Mouse (Mus musculus) thymus, adult 2 months (tissue): ENCODE data around the gene Ccnyl1. TPM values are rescaled to one million over a fixed set of nuclear protein-coding genes. Genes with fewer than 3 reads are reported as not detected.

ENCODE experiments used
- DNase-seq: peaks from one replicate; pipeline ENCODE4 v3.0.0; 2021
- H3K27ac ChIP-seq: fragments of 200-500 bp; 2 replicates; pipeline ENCODE4 v1.5.1; 2012; ENCODE audit warnings: low read length, control low read depth; ENCODE audit not compliant: control insufficient read depth, insufficient read depth
- H3K27me3 ChIP-seq: fragments of 200-500 bp; 2 replicates; pipeline ENCODE4 v1.6.1; 2012; ENCODE audit warnings: mild to moderate bottlenecking, low read length, moderate library complexity, mixed read lengths; ENCODE audit not compliant: control insufficient read depth, insufficient read depth
- H3K36me3 ChIP-seq: fragments of 200-500 bp; 2 replicates; pipeline ENCODE4 v1.6.1; 2012; ENCODE audit warnings: mild to moderate bottlenecking, low read length, moderate library complexity; ENCODE audit not compliant: control insufficient read depth, insufficient read depth
- H3K4me1 ChIP-seq: fragments of 200-500 bp; replicated peaks from 2 replicates; pipeline ENCODE4 v1.6.1; 2012; ENCODE audit warnings: low read length; ENCODE audit not compliant: control insufficient read depth, insufficient read depth
- H3K4me3 ChIP-seq: fragments of 200-500 bp; 2 replicates; pipeline ENCODE4 v1.5.1; 2012; ENCODE audit warnings: mild to moderate bottlenecking, low read length, control low read depth, moderate library complexity; ENCODE audit not compliant: control insufficient read depth, insufficient read depth
- CTCF ChIP-seq: fragments of 200-500 bp; IDR thresholded peaks from 2 replicates; pipeline ENCODE4 v1.5.1; 2012; ENCODE audit warnings: mild to moderate bottlenecking, control low read depth, low read length, moderate library complexity, borderline replicate concordance; ENCODE audit not compliant: control insufficient read depth, poor library complexity, insufficient read depth; ENCODE audit errors: extremely low read depth
- POLR2A ChIP-seq: fragments of 200-500 bp; IDR thresholded peaks from 2 replicates; pipeline ENCODE4 v1.6.1; 2012; ENCODE audit warnings: mild to moderate bottlenecking, low read length, control low read depth, moderate library complexity; ENCODE audit not compliant: control insufficient read depth, poor library complexity, insufficient read depth; ENCODE audit errors: extremely low read depth
- WGBS: fragments of 180-500 bp; shearing (Covaris S2); methylation state at CpG from one replicate; pipeline ENCODE4 v1.1.7; 2018; 5-methylcytosine and 5-hydroxymethylcytosine counted together
- polyA plus RNA-seq: library from polyadenylated mRNA; depleted of rRNA; stranded (reverse); fragments of >200 nt; gene quantifications from 2 replicates; pipeline ENCODE4 v1.2.3, GENCODE M21; 2012

The Ccnyl1 gene
- polyA plus RNA-seq, 1 experiment = 13.2 TPM

- peak overlapping the region; percentile 90 for H3K4me3 ChIP-seq
- H3K27ac ChIP-seq = no peak overlapping the region
- H3K4me1 ChIP-seq = peaks cover 23% of the 10 kb centered on the region
- 11% methylated on average over 75 of the region's 75 CpGs for WGBS
- no peaks in the 10 kb centered on the region for H3K36me3 ChIP-seq
- TF ChIP-seq POLR2A (no peak), CTCF (peak; percentile 73; the same call in 1 of the 2 replicates)
- H3K27me3 ChIP-seq = no peaks in the 10 kb centered on the region
- DNase-seq = peak; percentile 54
Observed at GRCm38 (mm10) chr1:64735781-64736680, 45.8 kb downstream of the Ccnyl1 start.

- H3K4me1 ChIP-seq = peaks cover 23% of the 10 kb centered on the region
- no peak for TF ChIP-seq POLR2A
- no peak for TF ChIP-seq CTCF
- DNase-seq = no peak
- H3K4me3 ChIP-seq = peak overlapping the region; percentile 90
- WGBS = under 1% methylated on average over 55 of the region's 56 CpGs
- H3K27ac ChIP-seq = no peak overlapping the region
- no peaks in the 10 kb centered on the region for H3K27me3 ChIP-seq
- no peaks in the 10 kb centered on the region for H3K36me3 ChIP-seq
Observed at GRCm38 (mm10) chr1:64736681-64737501, 46.6 kb downstream of the Ccnyl1 start.

- Histone ChIP-seq H3K27ac (no peak within 1 kb of the TSS), H3K4me1 (peaks cover 23% of the 10 kb centered on the region), H3K27me3 (no peaks in the 10 kb centered on the region), H3K4me3 (peak within 1 kb of the TSS; percentile 90), H3K36me3 (no peaks in the 10 kb centered on the region)
- peak; percentile 85 for DNase-seq
- TF ChIP-seq POLR2A (no peak), CTCF (peak; percentile 59)
- WGBS = under 1% methylated on average over 66 of the region's 73 CpGs
Observed at GRCm38 (mm10) chr1:64737502-64738179, 47.4 kb downstream of the Ccnyl1 start, which contains the start of gene Fzd5. TSS of gene Fzd5 (minus strand) at chr1:64737751.

GRCm38 (mm10) chr1:64738180-64738555 is 47.9 kb downstream of the Ccnyl1 start:
- Histone ChIP-seq H3K4me3 (peak overlapping the region; percentile 90), H3K36me3 (no peaks in the 10 kb centered on the region), H3K27ac (no peak overlapping the region), H3K4me1 (peaks cover 23% of the 10 kb centered on the region), H3K27me3 (no peaks in the 10 kb centered on the region)
- WGBS = under 1% methylated on average over 11 of the region's 11 CpGs
- no peak for TF ChIP-seq CTCF
- TF ChIP-seq POLR2A = no peak
- no peak for DNase-seq

GRCm38 (mm10) chr1:64738661-64739082 is 48.4 kb downstream of the Ccnyl1 start:
- Histone ChIP-seq H3K4me1 (peaks cover 23% of the 10 kb centered on the region), H3K4me3 (peak overlapping the region; percentile 23), H3K36me3 (no peaks in the 10 kb centered on the region), H3K27ac (no peak overlapping the region), H3K27me3 (no peaks in the 10 kb centered on the region)
- DNase-seq = peak; percentile 42
- WGBS = 2% methylated on average over 14 of the region's 14 CpGs
- TF ChIP-seq CTCF (no peak), POLR2A (no peak)

- Histone ChIP-seq H3K4me3 (no peak overlapping the region), H3K27ac (no peak overlapping the region), H3K36me3 (no peaks in the 10 kb centered on the region), H3K4me1 (peaks cover 6% of the 10 kb centered on the region; the same call in 1 of the 2 replicates), H3K27me3 (no peaks in the 10 kb centered on the region)
- no peak for TF ChIP-seq CTCF
- TF ChIP-seq POLR2A = no peak
- WGBS = 95% methylated on average over 18 of the region's 18 CpGs
- no peak for DNase-seq
Observed at GRCm38 (mm10) chr1:64742741-64743408, 52.6 kb downstream of the Ccnyl1 start.
